ENCODE assay signal across 7 mouse cellular contexts in the genomic region with DNA sequence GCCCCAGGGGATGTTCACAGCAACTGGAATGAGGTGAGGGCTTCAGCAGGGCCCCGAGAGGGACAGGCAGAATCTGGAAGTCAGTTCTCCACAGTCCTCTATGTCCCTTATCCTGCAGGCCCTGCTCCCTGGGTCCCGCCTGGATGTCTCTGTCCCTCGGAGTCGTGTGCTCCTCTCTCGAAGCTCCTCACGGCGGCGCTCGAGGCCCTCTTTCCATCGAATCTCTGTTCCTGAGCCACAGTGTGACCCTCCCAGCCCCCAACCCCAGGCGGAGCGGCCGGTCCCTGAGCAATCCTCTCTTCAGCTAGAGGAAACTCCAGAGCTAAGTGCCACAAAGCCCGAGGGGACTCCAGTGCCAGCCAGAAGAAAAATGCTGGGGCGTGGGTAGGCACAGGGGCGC. TPM values are rescaled to one million over a fixed set of nuclear protein-coding genes. Genes with fewer than 3 reads are reported as not detected.
DNase-seq lines count a peak whose midpoint lies in the region; ATAC-seq and TF ChIP-seq lines count a peak whose summit lies in the region.

No protein-coding gene starts in this region.

- H3K27ac ChIP-seq in forebrain, embryonic 13.5 days = no peak overlapping the region
- no peak overlapping the region for H3K27ac ChIP-seq in hindbrain, embryonic 15.5 days (replicated peaks)
- no peak overlapping the region for H3K27ac ChIP-seq in limb, embryonic 15.5 days
- no peak overlapping the region for H3K27ac ChIP-seq in neural tube, embryonic 11.5 days (ENCODE audit: low read depth, low read length)

- H3K4me3 ChIP-seq in E14TG2a.4 (replicated peaks; ENCODE audit: low read length) = peak overlapping the region; percentile 51
- no peak overlapping the region for H3K4me3 ChIP-seq in forebrain, embryonic 13.5 days
- H3K4me3 ChIP-seq in hindbrain, embryonic 15.5 days = no peak overlapping the region
- H3K4me3 ChIP-seq in limb, embryonic 15.5 days = peak overlapping the region; percentile 19
- no peak overlapping the region for H3K4me3 ChIP-seq in neural tube, embryonic 11.5 days (ENCODE audit: low read depth, low read length)

- H3K9ac ChIP-seq in forebrain, embryonic 13.5 days = peak overlapping the region; percentile 5; the same call in 1 of the 2 replicates
- H3K9ac ChIP-seq in hindbrain, embryonic 15.5 days = peak overlapping the region; percentile 21; the same call in 1 of the 2 replicates
- 0 out of 2 replicates have a peak overlapping the region, but pooled peaks have one; percentile 10 for H3K9ac ChIP-seq in limb, embryonic 15.5 days
- H3K9ac ChIP-seq in neural tube, embryonic 11.5 days (ENCODE audit: low read length) = peak overlapping the region; percentile 42

- H3K4me2 ChIP-seq in forebrain, embryonic 13.5 days = peak overlapping the region; percentile 12
- peak overlapping the region; percentile 39 for H3K4me2 ChIP-seq in hindbrain, embryonic 15.5 days
- H3K4me2 ChIP-seq in limb, embryonic 15.5 days = peak overlapping the region; percentile 44
- H3K4me2 ChIP-seq in neural tube, embryonic 11.5 days (ENCODE audit: low read depth) = peak overlapping the region; percentile 27

- WGBS in forebrain, embryonic 13.5 days = 3% methylated on average over 16 of the region's 16 CpGs
- WGBS in hindbrain, embryonic 15.5 days = 6% methylated on average over 16 of the region's 16 CpGs
- WGBS in limb, embryonic 15.5 days = 10% methylated on average over 16 of the region's 16 CpGs
- 4% methylated on average over 16 of the region's 16 CpGs for WGBS in neural tube, embryonic 11.5 days

- 0 out of 2 replicates have a peak, but pooled peaks have one; percentile 22 for ATAC-seq in forebrain, embryonic 13.5 days
- no peak for ATAC-seq in hindbrain, embryonic 15.5 days (ENCODE audit: low FRiP score, low read depth)
- 0 out of 2 replicates have a peak, but pooled peaks have one; percentile 11 for ATAC-seq in limb, embryonic 15.5 days (ENCODE audit: insufficient number of reproducible peaks, low FRiP score, low TSS enrichment, low read depth)
- ATAC-seq in neural tube, embryonic 11.5 days (ENCODE audit: insufficient read depth, low FRiP score, low TSS enrichment) = peak; percentile 38
- ATAC-seq in erythroid progenitor cell, adult 5-6 weeks (replicated peaks; ENCODE audit: low FRiP score, poor library complexity, severe bottlenecking) = no peak

- DNase-seq in Muller cell, postnatal 12 days (ENCODE audit: inconsistent ontology term) = peak; percentile 88
- DNase-seq in neural tube, embryonic 11.5 days (ENCODE audit: low spot score) = peak; percentile 82

- H3K27me3 ChIP-seq in E14TG2a.4 (ENCODE audit: insufficient read depth, low read length) = peaks cover 51% of the 10 kb centered on the region
- H3K27me3 ChIP-seq in forebrain, embryonic 13.5 days = peaks cover 24% of the 10 kb centered on the region
- H3K27me3 ChIP-seq in hindbrain, embryonic 15.5 days = peaks cover 3% of the 10 kb centered on the region
- H3K27me3 ChIP-seq in limb, embryonic 15.5 days = peaks cover 8% of the 10 kb centered on the region; the same call in 1 of the 2 replicates
- H3K27me3 ChIP-seq in neural tube, embryonic 11.5 days (ENCODE audit: control insufficient read depth, insufficient read depth, low read length) = no peaks in the 10 kb centered on the region

- TF ChIP-seq CTCF in E14TG2a.4 (conservative IDR thresholded peaks at IDR 0.05; ENCODE audit: low read length) = peak; percentile 43

- H3K36me3 ChIP-seq in E14TG2a.4 (ENCODE audit: insufficient read depth, low read length) = no peaks in the 10 kb centered on the region
- no peaks in the 10 kb centered on the region for H3K36me3 ChIP-seq in forebrain, embryonic 13.5 days (ENCODE audit: poor library complexity, severe bottlenecking)
- H3K36me3 ChIP-seq in hindbrain, embryonic 15.5 days = no peaks in the 10 kb centered on the region
- no peaks in the 10 kb centered on the region for H3K36me3 ChIP-seq in limb, embryonic 15.5 days
- no peaks in the 10 kb centered on the region for H3K36me3 ChIP-seq in neural tube, embryonic 11.5 days (ENCODE audit: control insufficient read depth, insufficient read depth, low read length)

- peaks cover 50% of the 10 kb centered on the region for H3K4me1 ChIP-seq in E14TG2a.4 (replicated peaks; ENCODE audit: low read depth, low read length)
- peaks cover 4% of the 10 kb centered on the region; the same call in 1 of the 2 replicates for H3K4me1 ChIP-seq in forebrain, embryonic 13.5 days
- peaks cover 7% of the 10 kb centered on the region for H3K4me1 ChIP-seq in hindbrain, embryonic 15.5 days (replicated peaks)
- H3K4me1 ChIP-seq in limb, embryonic 15.5 days = peaks cover 15% of the 10 kb centered on the region; the same call in 1 of the 2 replicates
- H3K4me1 ChIP-seq in neural tube, embryonic 11.5 days (ENCODE audit: control insufficient read depth, insufficient read depth, low read length) = no peaks in the 10 kb centered on the region

- no peaks in the 10 kb centered on the region for H3K9me3 ChIP-seq in E14TG2a.4 (ENCODE audit: low read length)
- H3K9me3 ChIP-seq in forebrain, embryonic 13.5 days (replicated peaks) = no peaks in the 10 kb centered on the region
- H3K9me3 ChIP-seq in hindbrain, embryonic 15.5 days = no peaks in the 10 kb centered on the region
- H3K9me3 ChIP-seq in limb, embryonic 15.5 days = no peaks in the 10 kb centered on the region
- H3K9me3 ChIP-seq in neural tube, embryonic 11.5 days (ENCODE audit: control insufficient read depth, low read length) = no peaks in the 10 kb centered on the region

RNA-seq across cellular contexts. Expression of a gene that starts 2.2 kb away (rescaled TPM):
- 26.3 and 30.8 TPM in 2 replicates for polyA plus RNA-seq in forebrain, embryonic 13.5 days (2015; fragmentation: Nextera tagmentation; extraction: Ambion mirVana)
- polyA plus RNA-seq in hindbrain, embryonic 15.5 days (2015; fragmentation: Nextera tagmentation; extraction: Ambion mirVana) = 33.4 and 37.2 TPM in 2 replicates
- polyA plus RNA-seq in limb, embryonic 15.5 days (2015; fragmentation: Nextera tagmentation; extraction: Ambion mirVana) = 32.7 and 37.7 TPM in 2 replicates
- polyA plus RNA-seq in neural tube, embryonic 11.5 days (2014; fragmentation: Nextera tagmentation; extraction: Ambion mirVana) = 19.8 and 21.7 TPM in 2 replicates
- 2.9 and 17.2 TPM in 2 replicates for total RNA-seq in erythroid progenitor cell, adult 5-6 weeks (2015; ENCODE audit: low replicate concordance)
- 1.9 and 3.9 TPM in 2 replicates for total RNA-seq in erythroid progenitor cell, adult 5-6 weeks (2017; ENCODE audit: low replicate concordance)

RNA-seq across cellular contexts. Expression of a gene that starts 3.0 kb away (rescaled TPM):
- polyA plus RNA-seq in forebrain, embryonic 13.5 days (2015; fragmentation: Nextera tagmentation; extraction: Ambion mirVana) = 0.38 and 0.46 TPM in 2 replicates
- polyA plus RNA-seq in hindbrain, embryonic 15.5 days (2015; fragmentation: Nextera tagmentation; extraction: Ambion mirVana) = 0.46 and 0.52 TPM in 2 replicates
- 0.79 and 1.9 TPM in 2 replicates for polyA plus RNA-seq in limb, embryonic 15.5 days (2015; fragmentation: Nextera tagmentation; extraction: Ambion mirVana)
- polyA plus RNA-seq in neural tube, embryonic 11.5 days (2014; fragmentation: Nextera tagmentation; extraction: Ambion mirVana) = 0.54 and 0.60 TPM in 2 replicates
- 5.9 and 12.3 TPM in 2 replicates for total RNA-seq in erythroid progenitor cell, adult 5-6 weeks (2015; ENCODE audit: low replicate concordance)
- 3.2 and 6.1 TPM in 2 replicates for total RNA-seq in erythroid progenitor cell, adult 5-6 weeks (2017; ENCODE audit: low replicate concordance)

RNA-seq across cellular contexts. Expression of a gene that starts 7.0 kb away (rescaled TPM):
- not detected in 2 replicates for polyA plus RNA-seq in forebrain, embryonic 13.5 days (2015; fragmentation: Nextera tagmentation; extraction: Ambion mirVana)
- not detected in 2 replicates for polyA plus RNA-seq in hindbrain, embryonic 15.5 days (2015; fragmentation: Nextera tagmentation; extraction: Ambion mirVana)
- polyA plus RNA-seq in limb, embryonic 15.5 days (2015; fragmentation: Nextera tagmentation; extraction: Ambion mirVana) = not detected in 2 replicates
- not detected in 2 replicates for polyA plus RNA-seq in neural tube, embryonic 11.5 days (2014; fragmentation: Nextera tagmentation; extraction: Ambion mirVana)
- 1.3 TPM in 1 of 2 replicates, not detected in the other for total RNA-seq in erythroid progenitor cell, adult 5-6 weeks (2015; ENCODE audit: low replicate concordance)
- not detected in 2 replicates for total RNA-seq in erythroid progenitor cell, adult 5-6 weeks (2017; ENCODE audit: low replicate concordance)

RNA-seq across cellular contexts. Expression of a gene that starts 21.6 kb away (rescaled TPM):
- 209 and 212 TPM in 2 replicates for polyA plus RNA-seq in forebrain, embryonic 13.5 days (2015; fragmentation: Nextera tagmentation; extraction: Ambion mirVana)
- polyA plus RNA-seq in hindbrain, embryonic 15.5 days (2015; fragmentation: Nextera tagmentation; extraction: Ambion mirVana) = 176 and 179 TPM in 2 replicates
- polyA plus RNA-seq in limb, embryonic 15.5 days (2015; fragmentation: Nextera tagmentation; extraction: Ambion mirVana) = 173 and 191 TPM in 2 replicates
- 188 and 191 TPM in 2 replicates for polyA plus RNA-seq in neural tube, embryonic 11.5 days (2014; fragmentation: Nextera tagmentation; extraction: Ambion mirVana)
- 42.3 and 63.8 TPM in 2 replicates for total RNA-seq in erythroid progenitor cell, adult 5-6 weeks (2015; ENCODE audit: low replicate concordance)
- total RNA-seq in erythroid progenitor cell, adult 5-6 weeks (2017; ENCODE audit: low replicate concordance) = 77.8 and 113 TPM in 2 replicates

RNA-seq across cellular contexts. Expression of a gene that starts 42.9 kb away (rescaled TPM):
- 2.1 and 2.5 TPM in 2 replicates for polyA plus RNA-seq in forebrain, embryonic 13.5 days (2015; fragmentation: Nextera tagmentation; extraction: Ambion mirVana)
- polyA plus RNA-seq in hindbrain, embryonic 15.5 days (2015; fragmentation: Nextera tagmentation; extraction: Ambion mirVana) = 11.7 and 14.9 TPM in 2 replicates
- polyA plus RNA-seq in limb, embryonic 15.5 days (2015; fragmentation: Nextera tagmentation; extraction: Ambion mirVana) = 29.8 and 41.9 TPM in 2 replicates
- polyA plus RNA-seq in neural tube, embryonic 11.5 days (2014; fragmentation: Nextera tagmentation; extraction: Ambion mirVana) = 1.1 and 1.4 TPM in 2 replicates
- total RNA-seq in erythroid progenitor cell, adult 5-6 weeks (2015; ENCODE audit: low replicate concordance) = 2.5 TPM in 1 of 2 replicates, not detected in the other
- total RNA-seq in erythroid progenitor cell, adult 5-6 weeks (2017; ENCODE audit: low replicate concordance) = 1.2 and 15.8 TPM in 2 replicates

Comparison
In these comparisons a context has a peak if more than half of its experiments do, and no peak if none do; other contexts are left out.
1. H3K4me3 ChIP-seq: peak in E14TG2a.4 (single experiment) and limb, embryonic 15.5 days (single experiment); none in forebrain, embryonic 13.5 days (single experiment), hindbrain, embryonic 15.5 days (single experiment) and neural tube, embryonic 11.5 days (single experiment).
2. ATAC-seq: peak in forebrain, embryonic 13.5 days (single experiment), limb, embryonic 15.5 days (single experiment) and neural tube, embryonic 11.5 days (single experiment); none in hindbrain, embryonic 15.5 days (single experiment) and erythroid progenitor cell, adult 5-6 weeks (single experiment).
3. Peak in every context shown above with its lines, with median percentiles within 50 percentile points of each other: H3K4me2 ChIP-seq and H3K9ac ChIP-seq.